Comparison of ENCODE assay signal across 8 mouse cellular contexts in genomic region chr6:32479193-32479758, GRCm38 (mm10).
DNase-seq lines count a peak whose midpoint lies in the region; ATAC-seq and TF ChIP-seq lines count a peak whose summit lies in the region.

No protein-coding gene starts in this region.

- WGBS in liver, embryonic 14.5 days (ENCODE audit: insufficient replicate concordance) = 7% methylated on average over 2 of the region's 2 CpGs
- 54% methylated on average over 2 of the region's 2 CpGs for WGBS in neural tube, embryonic 14.5 days

- DNase-seq in layer of hippocampus, adult 11-12 months (ENCODE audit: low spot score) = peak; percentile 63
- DNase-seq in layer of hippocampus, adult 9-10 months (ENCODE audit: low spot score) = no peak
- DNase-seq in cerebellum, postnatal 25 days = peak; percentile 87 to 92
- peak; percentile 87 for DNase-seq in heart, adult 8-10 months (ENCODE audit: low spot score)
- peak; percentile 71 for DNase-seq in kidney, postnatal 10 days
- peak; percentile 39 to 63 (median 61) for DNase-seq in liver, embryonic 14.5 days (ENCODE audit: low read depth in 3 of 3, low spot score in 3 of 3)
- peak; percentile 43 for DNase-seq in thymus, postnatal 4 days

- no peaks in the 10 kb centered on the region for H3K36me3 ChIP-seq in liver, embryonic 14.5 days (replicated peaks; ENCODE audit: control insufficient read depth, insufficient read depth, low read depth)
- H3K36me3 ChIP-seq in neural tube, embryonic 14.5 days (ENCODE audit: control insufficient read depth, insufficient read depth, low read length) = no peaks in the 10 kb centered on the region

- peak; percentile 69 for TF ChIP-seq EP300 in liver, embryonic 14.5 days (IDR thresholded peaks at IDR 0.05; ENCODE audit: low read depth)

- H3K4me3 ChIP-seq in liver, embryonic 14.5 days (ENCODE audit: insufficient read depth in 1 of 2, low read depth in 2 of 2, low read length in 2 of 2) = 0 out of 4 replicates have a peak overlapping the region, but pooled peaks of 1 of the 2 experiments have one; percentile 1
- no peak overlapping the region for H3K4me3 ChIP-seq in neural tube, embryonic 14.5 days (ENCODE audit: low read depth, low read length)

- no peaks in the 10 kb centered on the region for H3K27me3 ChIP-seq in liver, embryonic 14.5 days (ENCODE audit: control insufficient read depth, insufficient read depth, low read length)
- no peaks in the 10 kb centered on the region for H3K27me3 ChIP-seq in neural tube, embryonic 14.5 days (ENCODE audit: control insufficient read depth, insufficient read depth, low read length)

- no peaks in the 10 kb centered on the region for H3K9me3 ChIP-seq in liver, embryonic 14.5 days (ENCODE audit: control insufficient read depth, low read length)
- no peaks in the 10 kb centered on the region for H3K9me3 ChIP-seq in neural tube, embryonic 14.5 days (ENCODE audit: control insufficient read depth, low read length)

- H3K4me1 ChIP-seq in liver, embryonic 14.5 days (replicated peaks; ENCODE audit: control insufficient read depth in 2 of 2, insufficient read depth in 2 of 2, low read length in 1 of 2) = peaks cover 21 to 31% of the 10 kb centered on the region in 2 experiments
- 0 out of 2 replicates have a peak, but pooled peaks cover 6% of the 10 kb centered on the region for H3K4me1 ChIP-seq in neural tube, embryonic 14.5 days (ENCODE audit: control insufficient read depth, insufficient read depth, low read length)

- H3K27ac ChIP-seq in liver, embryonic 14.5 days = peak overlapping the region; percentile 44
- no peak overlapping the region for H3K27ac ChIP-seq in neural tube, embryonic 14.5 days (ENCODE audit: low read depth, low read length)

- peak overlapping the region; percentile 23 for H3K9ac ChIP-seq in liver, embryonic 14.5 days (replicated peaks)
- H3K9ac ChIP-seq in neural tube, embryonic 14.5 days (replicated peaks; ENCODE audit: low read depth, low read length) = no peak overlapping the region

- H3K4me2 ChIP-seq in liver, embryonic 14.5 days (ENCODE audit: low read depth) = peak overlapping the region; percentile 59
- no peak overlapping the region for H3K4me2 ChIP-seq in neural tube, embryonic 14.5 days (ENCODE audit: low read depth, low read length)

- ATAC-seq in liver, embryonic 14.5 days (ENCODE audit: insufficient read depth) = peak; percentile 96
- 0 out of 2 replicates have a peak, but pooled peaks have one; percentile 21 for ATAC-seq in neural tube, embryonic 14.5 days (ENCODE audit: low read depth)

- TF ChIP-seq CTCF in liver, embryonic 14.5 days (IDR thresholded peaks at IDR 0.05; ENCODE audit: low read depth) = peak; percentile 80
